Mouse (Mus musculus) erythroblast, embryonic 14.5 days (primary cell): Measurements from ENCODE around the gene Zfp853. TPM values are rescaled to one million over a fixed set of nuclear protein-coding genes. Genes with fewer than 3 reads are reported as not detected.

Experiments
- H3K27me3 ChIP-seq: 2 replicates; pipeline ENCODE4 v1.6.1; 2012; ENCODE audit warnings: inconsistent platforms; ENCODE audit not compliant: control insufficient read depth
- H3K36me3 ChIP-seq: 2 replicates; pipeline ENCODE4 v1.6.1; 2012; ENCODE audit warnings: mild to moderate bottlenecking, inconsistent platforms; ENCODE audit not compliant: control insufficient read depth
- H3K4me1 ChIP-seq: 2 replicates; pipeline ENCODE4 v1.6.1; 2012; ENCODE audit warnings: inconsistent platforms; ENCODE audit not compliant: control insufficient read depth
- H3K4me3 ChIP-seq: replicated peaks from 2 replicates; pipeline ENCODE3; 2012; ENCODE audit warnings: moderate library complexity, mild to moderate bottlenecking, inconsistent platforms
- H3K9me3 ChIP-seq: 2 replicates; pipeline ENCODE4 v1.6.1; 2012; ENCODE audit warnings: low read length, inconsistent platforms, mixed read lengths; ENCODE audit not compliant: control insufficient read depth
- GATA1 ChIP-seq: IDR thresholded peaks from 2 replicates; pipeline ENCODE4 v1.6.1; 2012; ENCODE audit warnings: low read length, inconsistent platforms, mixed read lengths
- TAL1 ChIP-seq: IDR thresholded peaks from 3 replicates; pipeline ENCODE4 v1.6.1; 2012; ENCODE audit warnings: low read length, inconsistent platforms, mixed read lengths
- polyA plus RNA-seq: library from polyadenylated mRNA; stranded (reverse); fragments of >175 nt; gene quantifications from 2 replicates; pipeline ENCODE4 v1.2.3, GENCODE M21; 2012

The Zfp853 gene
- polyA plus RNA-seq, 1 experiment, result 0.01 TPM

DNA sequence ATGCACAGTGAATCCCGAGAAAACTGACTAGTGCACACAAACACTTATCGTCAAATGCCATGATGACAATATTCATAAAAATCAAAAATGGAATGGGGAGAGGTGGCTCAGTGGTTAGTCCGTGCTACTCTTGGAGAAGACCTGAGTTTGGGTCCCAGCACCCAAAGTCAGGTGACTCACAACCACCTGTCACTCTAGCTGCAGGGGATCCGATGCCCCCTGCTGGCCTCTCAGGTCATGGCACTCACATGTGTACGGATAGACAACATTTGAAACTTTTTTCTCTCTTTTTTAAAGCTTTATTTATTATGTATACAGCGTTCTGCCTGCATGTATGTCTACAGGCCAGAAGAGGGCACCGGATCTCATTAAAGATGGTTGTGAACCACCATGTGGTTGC is 5.0 kb upstream of the Zfp853 start:
- H3K4me3 ChIP-seq, result no peak overlapping the region
- H3K9me3 ChIP-seq, result peaks cover 10% of the 10 kb centered on the region
- TF ChIP-seq GATA1, result no peak
- TF ChIP-seq TAL1, result no peak
- H3K4me1 ChIP-seq, result peaks cover 7% of the 10 kb centered on the region
- peaks cover 17% of the 10 kb centered on the region for H3K27me3 ChIP-seq
- peaks cover 48% of the 10 kb centered on the region for H3K36me3 ChIP-seq

DNA sequence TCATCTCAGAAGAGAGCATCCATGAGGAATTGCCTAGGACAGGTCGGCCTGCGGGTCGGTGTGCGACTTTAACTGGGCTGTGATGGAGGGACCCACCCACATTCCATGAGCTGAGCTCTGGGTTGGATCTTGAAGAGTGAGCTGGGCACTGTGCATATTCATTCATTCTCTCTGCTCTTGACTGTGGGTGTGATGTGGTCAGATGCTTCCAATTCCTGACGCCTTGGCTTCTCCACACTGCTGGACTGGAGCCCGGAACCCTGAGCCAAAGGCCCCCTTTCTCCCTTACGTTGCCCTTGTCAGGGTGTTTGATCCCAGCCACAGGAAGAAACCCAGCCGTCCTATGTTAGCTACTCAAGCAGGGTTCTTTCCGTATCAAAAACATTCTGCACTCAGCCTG is 4.6 kb upstream of the Zfp853 start:
- peaks cover 4% of the 10 kb centered on the region for H3K4me1 ChIP-seq
- no peak overlapping the region for H3K4me3 ChIP-seq
- peaks cover 10% of the 10 kb centered on the region for H3K9me3 ChIP-seq
- H3K36me3 ChIP-seq, result peaks cover 44% of the 10 kb centered on the region
- TF ChIP-seq GATA1, result no peak
- TF ChIP-seq TAL1, result no peak
- peaks cover 21% of the 10 kb centered on the region for H3K27me3 ChIP-seq

DNA sequence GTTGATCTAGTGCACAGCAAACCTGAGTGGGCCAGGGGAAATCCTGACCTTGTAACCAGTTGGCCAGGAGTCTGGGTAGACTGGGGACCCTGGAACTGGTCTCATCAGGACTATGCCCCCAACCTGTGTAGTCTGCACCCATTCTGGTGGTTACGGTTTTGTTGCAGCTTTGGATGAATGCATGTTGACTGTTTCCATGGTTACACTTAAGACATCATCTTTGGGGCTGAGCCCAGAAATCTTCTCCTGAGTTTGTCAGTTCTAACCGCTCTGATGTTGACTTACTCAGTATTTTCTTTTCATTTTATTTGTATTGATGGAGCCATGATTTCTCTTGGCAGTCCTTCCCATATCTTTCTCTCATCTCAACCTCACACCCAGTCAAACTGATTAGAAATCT is 1.9 kb upstream of the Zfp853 start:
- no peak for TF ChIP-seq GATA1
- TF ChIP-seq TAL1, result no peak
- Histone ChIP-seq H3K4me3 (no peak overlapping the region), H3K4me1 (no peaks in the 10 kb centered on the region; the same call in 1 of the 2 replicates), H3K9me3 (peaks cover 10% of the 10 kb centered on the region), H3K27me3 (peaks cover 47% of the 10 kb centered on the region), H3K36me3 (peaks cover 17% of the 10 kb centered on the region)

DNA sequence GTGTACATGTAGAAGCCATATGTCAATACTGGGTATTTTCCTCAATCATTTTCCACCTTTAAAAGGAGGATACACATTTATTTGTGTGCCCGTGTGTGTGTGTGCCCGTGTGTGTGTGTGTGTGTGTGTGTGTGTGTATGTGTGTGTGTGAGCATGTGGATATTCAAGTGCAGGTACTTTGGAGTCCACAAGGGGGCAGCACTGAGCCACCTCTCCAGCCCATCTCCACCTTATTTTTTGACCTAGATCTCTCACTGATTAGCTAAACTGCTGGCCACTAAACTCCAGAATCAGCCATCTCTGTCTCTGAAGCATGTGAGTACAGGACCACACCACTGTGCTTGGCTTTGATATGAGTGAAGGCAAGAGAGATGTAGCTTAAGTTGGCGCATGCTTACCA is 1.4 kb upstream of the Zfp853 start:
- peaks cover 51% of the 10 kb centered on the region for H3K27me3 ChIP-seq
- TF ChIP-seq TAL1 (no peak), GATA1 (no peak)

DNA sequence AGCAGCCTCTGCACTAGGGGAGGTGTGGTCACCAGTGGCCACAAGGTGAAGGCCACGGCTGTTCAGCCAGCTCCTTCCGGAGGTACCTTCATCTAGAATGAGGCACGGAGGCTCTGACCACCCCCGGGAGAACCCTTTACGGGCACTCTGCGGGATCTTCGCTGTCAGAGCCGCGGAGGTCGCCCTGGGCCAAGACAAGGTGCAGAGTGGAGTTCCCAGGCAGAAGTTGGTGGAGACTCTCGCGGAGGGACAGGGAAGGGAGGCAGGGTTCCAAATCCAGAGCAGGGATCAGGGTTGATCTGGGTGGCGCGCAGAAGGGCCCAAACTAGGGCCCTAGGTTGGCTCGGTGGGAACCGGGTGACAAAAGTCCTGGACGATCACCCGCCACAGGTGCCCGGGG is 544 bp downstream of the Zfp853 start:
- Histone ChIP-seq H3K4me3 (no peak overlapping the region), H3K36me3 (no peaks in the 10 kb centered on the region; the same call in 1 of the 2 replicates), H3K27me3 (peaks cover 71% of the 10 kb centered on the region), H3K9me3 (peaks cover 20% of the 10 kb centered on the region), H3K4me1 (peaks cover 1% of the 10 kb centered on the region; the same call in 1 of the 2 replicates)
- TF ChIP-seq GATA1 (no peak), TAL1 (no peak)

More for the DNA sequence above, 1.4 kb upstream of the Zfp853 start:
- Histone ChIP-seq H3K4me3 (no peak overlapping the region), H3K4me1 (no peaks in the 10 kb centered on the region; the same call in 1 of the 2 replicates), H3K9me3 (peaks cover 10% of the 10 kb centered on the region), H3K36me3 (peaks cover 12% of the 10 kb centered on the region)

DNA sequence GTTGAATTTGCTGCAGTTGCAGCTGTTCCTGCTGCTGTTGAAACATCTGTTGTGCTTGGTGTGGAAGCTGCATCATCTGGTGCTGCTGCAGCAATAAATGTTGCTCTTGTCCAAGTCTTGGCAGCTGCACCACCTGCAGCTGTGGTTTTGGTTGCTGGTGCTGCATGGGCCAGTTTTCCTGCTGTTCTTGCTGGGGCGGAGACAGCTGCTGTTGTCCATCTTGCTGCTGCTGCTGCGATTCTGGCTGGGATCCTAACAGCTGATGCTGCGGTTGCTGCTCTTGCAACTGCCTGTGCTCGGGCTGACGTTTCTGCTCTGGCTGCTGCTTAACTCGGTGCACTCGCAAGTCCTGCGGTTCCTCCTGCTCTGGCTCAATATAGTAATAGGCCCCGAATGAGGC is 4.1 kb downstream of the Zfp853 start:
- Histone ChIP-seq H3K36me3 (no peaks in the 10 kb centered on the region), H3K4me3 (no peak overlapping the region), H3K9me3 (peaks cover 15% of the 10 kb centered on the region), H3K4me1 (peaks cover 3% of the 10 kb centered on the region; the same call in 1 of the 2 replicates), H3K27me3 (peaks cover 91% of the 10 kb centered on the region)
- no peak for TF ChIP-seq GATA1
- TF ChIP-seq TAL1, result no peak

DNA sequence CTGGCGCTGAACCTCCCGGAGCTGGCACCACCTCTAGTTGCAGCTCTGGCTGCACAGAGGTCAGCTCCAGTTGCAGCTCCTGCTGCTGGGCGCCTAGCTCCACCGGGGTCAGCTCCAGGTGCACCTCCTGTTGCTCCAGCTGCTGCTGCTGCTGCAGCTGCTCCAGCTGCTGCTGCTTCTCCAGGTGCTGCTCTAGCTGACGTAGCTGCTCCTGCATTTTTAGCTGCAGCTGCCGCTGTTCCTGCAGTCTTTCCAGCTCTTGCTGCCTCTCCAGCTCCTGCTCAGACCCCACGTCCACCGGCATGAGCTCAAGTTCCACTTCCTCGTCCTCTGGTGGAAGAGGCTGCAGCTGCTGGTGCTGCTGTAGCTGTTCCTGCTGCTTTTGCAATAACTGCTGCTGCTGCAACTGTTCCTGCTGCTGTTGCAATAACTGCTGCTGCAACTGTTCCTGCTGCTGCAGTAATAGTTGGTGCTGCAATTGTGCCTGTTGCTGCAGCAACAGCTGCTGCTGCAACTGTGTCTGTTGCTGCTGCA is 5.0 kb downstream of the Zfp853 start:
- Histone ChIP-seq H3K9me3 (peaks cover 14% of the 10 kb centered on the region), H3K4me1 (peaks cover 3% of the 10 kb centered on the region; the same call in 1 of the 2 replicates), H3K36me3 (no peaks in the 10 kb centered on the region), H3K4me3 (no peak overlapping the region), H3K27me3 (peaks cover 86% of the 10 kb centered on the region)
- TF ChIP-seq GATA1, result no peak
- TF ChIP-seq TAL1, result no peak

DNA sequence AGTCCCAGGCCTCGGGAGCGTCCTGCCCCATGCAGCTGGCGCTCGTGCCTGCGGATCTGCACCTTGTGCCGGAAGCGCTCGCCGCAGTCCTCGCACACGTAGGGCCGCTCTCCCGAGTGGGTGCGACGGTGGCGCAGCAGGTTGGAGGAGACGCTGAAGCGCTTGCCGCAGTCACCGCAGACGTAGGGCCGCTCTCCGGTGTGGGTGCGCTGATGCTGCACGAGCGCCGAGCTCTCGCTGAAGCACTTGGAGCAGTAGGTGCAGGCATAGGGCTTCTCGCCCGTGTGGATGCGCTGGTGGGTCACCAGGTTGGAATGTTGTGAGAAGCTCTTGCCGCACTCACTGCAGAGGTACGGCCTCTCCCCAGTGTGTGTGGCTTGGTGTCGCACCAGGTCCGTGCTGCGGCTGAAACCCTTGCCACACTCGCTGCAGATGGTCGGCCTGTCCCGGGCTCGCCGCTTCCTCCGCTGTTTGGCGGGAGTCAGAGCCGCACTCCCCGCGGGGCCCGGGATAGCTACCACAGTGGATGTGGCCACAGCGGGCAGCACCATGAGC is 5.6 kb downstream of the Zfp853 start:
- Histone ChIP-seq H3K9me3 (peaks cover 14% of the 10 kb centered on the region), H3K4me3 (peak overlapping the region; percentile 17), H3K4me1 (peaks cover 3% of the 10 kb centered on the region; the same call in 1 of the 2 replicates), H3K27me3 (peaks cover 82% of the 10 kb centered on the region), H3K36me3 (no peaks in the 10 kb centered on the region)
- TF ChIP-seq GATA1, result no peak
- TF ChIP-seq TAL1, result no peak

DNA sequence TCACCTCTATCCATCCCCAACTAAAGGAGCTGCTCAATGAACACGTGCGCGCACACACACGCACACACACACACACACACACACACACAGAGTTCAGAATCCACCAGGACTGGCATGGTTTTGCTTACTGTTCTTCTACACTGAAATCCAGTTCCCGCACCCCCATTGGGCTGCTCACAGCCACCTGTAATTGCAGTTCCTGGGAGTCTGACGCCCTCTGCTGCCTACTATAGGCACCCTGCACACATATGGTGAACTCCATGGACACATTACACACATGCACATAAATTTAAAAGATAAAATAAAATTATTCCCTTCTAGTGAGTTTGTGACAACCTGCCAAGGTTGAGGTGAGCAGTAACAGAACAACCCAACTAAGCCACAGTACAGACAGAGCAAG is 8.7 kb downstream of the Zfp853 start:
- TF ChIP-seq GATA1 (no peak), TAL1 (no peak)
- Histone ChIP-seq H3K9me3 (peaks cover 14% of the 10 kb centered on the region), H3K4me1 (peaks cover 3% of the 10 kb centered on the region; the same call in 1 of the 2 replicates), H3K36me3 (no peaks in the 10 kb centered on the region), H3K4me3 (no peak overlapping the region), H3K27me3 (peaks cover 61% of the 10 kb centered on the region)
